Mouse (Mus musculus) ovary, adult 18-20 months (tissue): Measurements from ENCODE around the gene Ndufs3.
A peak's percentile ranks its signal among the peaks of the same experiment; 100 is the strongest.

Experiments used
- DNase-seq: peaks from one replicate; pipeline ENCODE4 v3.0.0; 2022; ENCODE audit warnings: low spot score, mixed read lengths

Ndufs3 gene

DNA sequence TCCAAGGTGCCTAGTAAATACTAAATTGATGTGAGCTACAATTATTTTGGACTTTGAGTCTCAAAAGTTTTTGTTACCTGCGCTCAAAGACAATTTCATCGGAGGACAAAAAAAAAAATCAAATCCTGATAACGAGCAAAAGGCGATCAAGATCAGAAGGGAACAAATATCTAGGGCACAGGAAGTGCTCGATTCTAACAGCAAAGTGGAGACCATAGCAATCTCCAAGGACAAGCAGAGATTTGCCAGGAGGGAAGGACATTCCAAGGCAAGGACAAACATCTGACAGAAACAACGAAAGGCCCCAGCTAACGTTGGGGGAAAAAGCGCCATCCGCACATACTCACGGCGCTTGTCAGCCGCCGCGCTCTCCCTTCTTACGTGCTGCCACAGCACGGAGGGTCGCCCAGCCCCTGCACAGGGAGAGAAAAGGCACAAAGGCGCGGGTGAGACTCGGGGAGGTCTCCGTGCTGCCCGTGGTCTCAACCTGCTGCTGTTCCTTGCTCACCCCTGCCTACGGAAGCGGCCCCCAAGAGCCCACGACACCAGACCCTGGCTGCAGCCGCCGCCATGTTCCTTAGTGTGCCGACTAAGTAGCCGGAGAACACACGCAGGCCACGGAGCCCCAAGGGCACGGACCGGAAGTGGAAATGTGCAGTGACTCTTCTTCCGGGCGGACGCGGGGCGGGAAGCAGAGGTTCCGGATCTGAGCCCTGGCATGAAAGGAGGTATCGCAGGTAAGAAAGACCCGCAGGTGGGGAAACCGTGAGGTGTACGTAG is at the start of gene Ndufs3, which contains the start of gene Kbtbd4:
Gene Ndufs3 (minus strand): TSS at position 752 of the 780 bp plus-strand sequence.
Gene Kbtbd4 (plus strand): TSS at position 665 of the 780 bp plus-strand sequence.
- DNase-seq: peak; percentile 76

DNA sequence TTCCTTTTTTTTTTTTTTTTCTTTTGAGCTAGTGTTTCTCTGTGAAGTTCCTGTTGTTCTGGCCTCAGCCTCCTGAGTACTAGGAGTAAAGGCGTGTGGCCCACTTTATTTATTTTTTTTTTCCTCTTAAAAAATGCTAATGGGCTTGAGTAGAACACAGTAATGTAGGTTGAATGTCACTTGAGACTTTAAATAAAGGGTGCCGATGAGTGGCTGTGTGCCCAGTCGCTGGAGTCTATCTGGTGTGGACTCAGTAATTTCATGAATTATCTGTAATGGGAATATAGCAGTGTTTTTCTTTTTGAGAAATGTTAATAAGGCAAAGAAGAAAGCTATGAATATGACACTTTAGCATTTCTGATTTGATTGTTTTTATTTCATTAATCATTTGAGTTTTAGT is 48.8 kb upstream of the Ndufs3 start:
- no peak for DNase-seq

DNA sequence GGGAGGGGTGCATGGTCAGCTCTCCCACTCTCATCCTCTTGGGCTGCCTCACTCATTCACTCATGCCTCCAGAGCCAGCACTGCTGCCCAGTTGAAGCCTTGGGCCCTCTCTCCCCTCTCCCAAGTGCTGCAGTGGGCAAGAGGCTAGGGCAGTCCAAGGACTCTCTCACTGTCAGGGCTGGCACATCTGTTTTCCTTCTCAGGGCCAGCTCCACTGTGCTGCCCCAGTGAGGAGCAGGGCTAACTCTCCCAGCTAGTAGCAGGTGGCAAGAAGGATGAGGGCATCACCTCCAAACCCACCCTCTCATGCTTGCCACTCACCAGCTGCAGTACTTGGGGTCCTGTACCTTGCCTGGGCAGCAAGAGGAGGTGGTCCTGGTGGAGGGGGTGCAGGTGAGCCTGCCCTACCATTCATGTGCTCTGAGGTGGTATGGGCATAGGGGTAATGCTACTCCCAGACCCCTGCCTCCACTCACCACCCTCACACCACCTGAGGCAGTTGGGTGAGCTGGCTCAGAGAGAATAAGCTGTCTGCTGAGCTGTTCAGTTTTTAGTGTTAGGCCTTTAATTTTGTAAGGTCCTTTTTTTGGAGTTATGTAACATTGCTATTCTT is 46.1 kb upstream of the Ndufs3 start:
- DNase-seq: peak; percentile 51

GRCm38 (mm10) chr2:90950149-90950548 is 45.5 kb upstream of the Ndufs3 start:
- no peak for DNase-seq

DNA sequence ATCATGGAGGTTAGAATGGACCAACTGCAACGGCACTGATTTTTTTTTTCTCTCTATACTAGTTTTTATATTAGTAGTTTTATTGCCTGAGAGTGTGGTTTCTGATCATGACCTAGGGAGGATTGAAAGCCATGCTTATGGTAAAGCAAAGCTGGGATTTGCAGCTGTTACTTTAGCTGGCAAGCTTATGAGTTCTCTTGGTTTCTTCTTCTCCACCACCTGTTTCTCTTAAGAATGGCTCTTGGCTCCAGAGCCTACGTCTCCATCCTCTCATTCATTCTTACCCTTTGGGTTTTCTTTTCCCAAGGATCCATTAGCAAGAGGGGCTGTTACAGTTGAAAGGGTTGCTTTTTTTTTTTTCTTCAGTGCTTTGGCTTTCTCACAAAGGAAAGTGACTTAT is 37.1 kb upstream of the Ndufs3 start:
- no peak for DNase-seq

DNA sequence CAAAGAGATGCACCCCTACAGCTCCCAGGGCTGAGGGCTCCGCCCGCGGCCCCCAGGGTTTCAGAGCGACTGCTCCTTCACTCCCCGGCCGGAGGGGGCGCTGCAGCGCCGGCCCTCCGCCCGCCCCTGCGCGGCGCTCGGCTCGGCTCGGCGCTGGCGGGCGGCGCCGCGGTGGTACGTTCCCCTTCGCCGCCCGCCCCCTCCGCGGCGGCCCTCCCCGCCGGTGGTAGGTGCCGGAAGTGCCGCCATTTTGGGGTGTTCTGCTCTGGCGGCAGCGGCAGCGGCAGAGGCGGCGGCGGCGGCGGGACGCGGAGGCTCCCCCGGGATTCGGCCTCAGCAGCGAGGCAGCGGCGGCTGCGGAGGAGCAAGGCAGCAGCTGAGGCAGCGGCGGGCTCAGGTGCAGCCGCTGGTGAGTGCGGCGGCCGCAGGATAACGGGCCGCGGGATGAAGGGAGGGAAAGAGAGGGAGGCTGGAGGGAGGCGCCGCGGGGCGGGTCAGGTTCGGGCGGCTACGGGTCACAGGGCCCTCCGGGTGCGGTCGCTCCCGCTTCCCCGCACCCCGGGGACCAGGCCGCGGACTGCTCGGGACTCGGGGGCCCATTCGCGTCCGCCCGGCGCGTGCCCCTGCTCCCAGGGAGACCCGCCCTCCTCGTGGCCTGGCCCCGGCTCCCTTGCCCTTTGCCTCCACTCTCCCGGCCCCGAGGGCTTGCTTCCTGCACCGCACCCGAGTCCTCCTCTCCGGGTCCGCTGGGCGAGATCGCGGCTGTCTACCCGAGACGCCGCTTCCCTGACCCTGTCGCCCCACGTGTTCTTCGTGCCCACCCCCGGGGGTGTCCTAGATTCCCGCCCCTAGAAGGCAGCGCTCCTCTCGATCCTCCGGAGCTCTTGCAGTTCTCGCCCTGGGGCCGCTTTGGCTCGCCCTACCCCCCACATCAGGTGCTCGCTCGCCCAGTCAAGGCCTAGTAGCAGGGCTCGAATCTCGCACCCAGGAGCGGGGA is 35.9 kb upstream of the Ndufs3 start, which contains the start of gene Celf1:
Gene Celf1 (plus strand): TSS at position 150 of the 997 bp plus-strand sequence.
- peak; percentile 74 for DNase-seq

- DNase-seq: no peak
These were observed 35.1 kb upstream of the Ndufs3 start for GRCm38 (mm10) chr2:90939750-90940149.

DNA sequence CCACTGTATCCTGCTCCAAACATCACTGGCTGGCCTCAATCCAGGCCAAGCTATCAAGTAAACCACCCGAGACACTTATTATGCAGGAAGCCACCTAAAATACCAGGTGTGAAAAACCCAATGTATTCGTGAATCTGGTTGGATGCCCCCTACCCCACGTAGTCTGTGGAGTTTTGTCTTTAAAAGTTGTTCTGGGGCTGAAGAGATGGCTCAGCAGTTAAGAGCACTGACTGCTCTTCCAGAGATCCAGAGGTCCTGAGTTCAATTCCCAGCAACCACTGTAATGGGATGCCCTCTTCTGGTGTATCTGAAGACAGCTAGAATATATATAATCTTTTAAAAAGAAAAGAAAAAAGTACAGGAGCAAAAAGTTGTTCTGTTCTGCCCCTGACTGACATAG is 33.7 kb upstream of the Ndufs3 start:
- no peak for DNase-seq

DNA sequence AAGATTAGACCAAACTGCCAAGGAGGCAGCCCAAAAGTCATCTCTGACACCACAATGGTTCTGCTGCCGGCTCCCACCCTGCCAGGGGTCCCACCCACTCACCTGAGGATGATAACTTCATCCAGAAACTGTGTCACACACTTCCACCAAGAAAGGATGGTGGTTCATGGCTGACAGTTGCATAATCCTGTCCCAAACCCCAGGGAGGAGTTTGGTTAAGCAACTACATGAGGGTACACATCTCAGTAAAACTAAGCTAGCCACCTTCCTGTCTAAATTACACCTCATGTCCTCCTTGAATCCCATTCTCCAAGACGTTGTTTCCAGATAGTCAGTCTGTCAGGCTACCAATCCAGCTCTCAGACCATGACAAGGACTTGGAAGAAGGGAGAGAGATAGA is 27.6 kb upstream of the Ndufs3 start:
- DNase-seq: no peak

- DNase-seq: no peak
These were observed 27.2 kb upstream of the Ndufs3 start for GRCm38 (mm10) chr2:90931829-90932228.

GRCm38 (mm10) chr2:90928566-90928965 is 23.9 kb upstream of the Ndufs3 start:
- DNase-seq: no peak

- DNase-seq: no peak
These were observed 18.0 kb upstream of the Ndufs3 start for GRCm38 (mm10) chr2:90922636-90923035.

GRCm38 (mm10) chr2:90921178-90921577 is 16.6 kb upstream of the Ndufs3 start:
- no peak for DNase-seq

DNA sequence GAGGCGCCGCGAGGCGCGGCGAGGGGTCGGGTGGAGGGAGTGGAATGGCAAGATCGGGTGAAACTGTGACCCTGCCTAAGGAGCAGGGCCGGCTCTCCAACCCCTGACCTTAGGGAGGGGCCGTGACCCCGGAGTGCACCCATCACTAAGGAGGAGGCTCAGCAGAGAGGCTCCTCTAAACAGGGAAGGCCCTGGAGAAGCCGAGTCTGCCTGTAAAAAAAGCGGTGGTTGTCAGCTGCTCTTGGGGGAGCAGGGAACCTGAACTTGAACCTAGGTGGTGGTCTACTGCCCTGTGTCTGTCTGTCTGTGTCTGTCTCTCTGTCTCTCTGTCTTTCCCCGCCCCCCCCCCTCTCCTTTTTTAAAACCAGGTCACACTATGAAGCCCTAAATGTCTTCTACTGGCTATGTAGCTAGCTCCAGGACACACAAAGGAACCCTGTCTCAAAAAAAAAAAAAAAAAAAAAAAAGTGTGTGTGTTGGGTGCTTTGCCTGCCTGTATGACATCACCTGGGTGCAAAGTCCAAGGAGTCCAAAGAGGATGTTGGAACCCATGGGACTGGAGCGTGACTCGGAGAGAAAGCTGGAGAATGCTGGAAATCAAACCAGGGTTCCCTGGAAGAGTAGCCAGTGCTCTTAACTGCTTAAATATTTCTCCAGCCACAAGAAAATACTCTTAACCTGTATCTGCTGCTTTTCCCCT is 13.5 kb upstream of the Ndufs3 start:
- DNase-seq: no peak

DNA sequence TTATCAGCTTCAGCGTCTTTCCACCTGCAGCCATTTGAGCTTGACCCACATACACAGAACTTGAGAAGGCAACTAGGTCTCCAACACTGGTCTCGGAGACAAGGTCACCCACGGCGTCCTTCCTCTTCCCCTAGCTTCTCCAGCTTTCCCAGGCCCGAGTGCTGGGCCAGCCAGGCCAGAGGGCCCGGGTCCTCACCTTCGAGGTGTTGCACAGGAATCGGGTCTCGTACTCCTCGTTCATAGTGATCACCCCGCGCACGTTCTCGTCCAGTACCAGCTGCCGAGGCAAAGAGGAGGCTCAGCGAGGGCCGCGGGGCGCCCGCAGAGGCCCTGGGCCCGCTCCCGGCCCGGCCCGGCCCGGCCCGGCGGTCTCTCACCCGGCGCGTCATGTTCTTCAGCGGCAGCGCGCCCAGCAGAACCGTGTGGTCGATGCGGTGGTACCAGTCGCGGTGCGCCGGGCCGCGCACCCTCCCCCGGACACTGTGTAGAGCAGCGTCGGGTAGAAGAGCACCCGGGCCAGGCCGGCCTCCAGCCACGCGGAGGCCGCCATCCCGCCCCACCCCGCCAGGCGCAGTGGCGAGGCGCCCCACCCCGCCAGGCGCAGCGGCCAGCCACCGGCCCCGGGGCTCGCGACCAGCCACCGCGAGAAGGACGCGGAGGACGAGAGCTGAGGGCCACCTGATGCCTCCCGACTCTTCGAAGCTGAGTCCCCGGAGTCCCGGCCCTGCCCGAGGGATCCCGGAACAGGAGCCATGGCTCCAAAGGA is 12.8 kb upstream of the Ndufs3 start:
- peak; percentile 38 for DNase-seq

- no peak for DNase-seq
These were observed 12.1 kb upstream of the Ndufs3 start for GRCm38 (mm10) chr2:90916560-90917232.

GRCm38 (mm10) chr2:90915516-90915915 is 10.9 kb upstream of the Ndufs3 start:
- DNase-seq: no peak

DNA sequence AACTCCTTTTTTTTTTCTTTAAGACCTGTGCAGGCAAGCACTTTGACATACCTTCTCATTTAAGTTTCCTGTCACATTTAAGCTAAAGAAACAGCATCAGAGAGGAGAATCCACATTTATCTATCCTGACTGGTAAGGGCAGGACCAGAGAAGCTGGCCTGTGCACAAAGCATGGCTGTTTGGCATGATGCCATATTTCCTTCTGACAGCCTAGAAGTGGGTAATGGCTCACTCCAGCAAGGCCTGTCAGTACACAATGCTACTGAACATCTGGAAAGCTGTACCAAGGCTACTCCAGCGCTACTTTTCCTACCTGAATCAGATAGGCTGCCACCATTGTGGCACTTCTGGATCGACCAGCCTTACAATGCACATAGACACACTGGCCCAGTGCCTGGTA is 9.0 kb upstream of the Ndufs3 start:
- DNase-seq: no peak

GRCm38 (mm10) chr2:90911668-90912067 is 7.0 kb upstream of the Ndufs3 start:
- no peak for DNase-seq

DNA sequence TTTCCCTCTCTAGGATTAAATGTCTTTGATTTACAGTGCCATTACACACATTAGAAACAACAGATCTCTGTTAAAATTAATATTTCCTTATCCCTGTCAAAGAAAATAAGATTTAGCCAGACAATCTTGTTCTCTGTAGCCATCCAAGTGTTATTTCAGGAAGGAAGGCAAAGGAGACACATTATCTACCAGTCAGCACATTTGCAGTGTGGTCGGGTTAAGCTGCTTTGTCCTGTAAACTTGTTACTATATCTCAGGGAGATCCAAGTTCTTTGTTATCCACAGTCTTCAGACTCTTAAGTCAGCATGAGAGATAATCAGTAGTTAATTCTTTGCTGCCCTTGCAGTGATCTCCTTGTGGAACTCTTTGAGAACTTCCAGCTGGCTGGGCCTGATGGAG is 6.2 kb upstream of the Ndufs3 start:
- no peak for DNase-seq
